Mouse (Mus musculus) neural tube, embryonic 12.5 days (tissue): ENCODE results near the gene Ttc32. TPM values are rescaled to one million over a fixed set of nuclear protein-coding genes. Genes with fewer than 3 reads are reported as not detected.
A peak's percentile ranks its signal among the peaks of the same experiment; 100 is the strongest.

Source experiments
- ATAC-seq: fragments of 200-750 bp; cut with Nextera tagmentation; 2 replicates; pipeline ENCODE4 v1.8.0; 2017; ENCODE audit warnings: low read depth, mild to moderate bottlenecking, moderate TSS enrichment, moderate library complexity; ENCODE audit not compliant: low FRiP score
- H3K27ac ChIP-seq: fragments of 300-500 bp; sonication (generic); 2 replicates; pipeline ENCODE4 v1.5.1; 2016
- H3K27me3 ChIP-seq: fragments of 300-500 bp; sonication (generic); replicated peaks from 2 replicates; pipeline ENCODE4 v1.6.1; 2016; ENCODE audit warnings: mild to moderate bottlenecking
- H3K36me3 ChIP-seq: fragments of 300-500 bp; sonication (generic); 2 replicates; pipeline ENCODE4 v1.6.1; 2016; ENCODE audit warnings: mild to moderate bottlenecking
- H3K4me1 ChIP-seq: fragments of 300-500 bp; sonication (generic); 2 replicates; pipeline ENCODE4 v1.6.1; 2016
- H3K4me2 ChIP-seq: fragments of 300-500 bp; sonication (generic); replicated peaks from 2 replicates; pipeline ENCODE4 v1.6.1; 2016; ENCODE audit warnings: mild to moderate bottlenecking
- H3K4me3 ChIP-seq: fragments of 300-500 bp; sonication (generic); 2 replicates; pipeline ENCODE4 v1.5.1; 2016
- H3K9ac ChIP-seq: fragments of 300-500 bp; sonication (generic); 2 replicates; pipeline ENCODE4 v1.6.1; 2016; ENCODE audit warnings: mild to moderate bottlenecking
- H3K9me3 ChIP-seq: fragments of 300-500 bp; sonication (generic); 2 replicates; pipeline ENCODE4 v1.6.1; 2016; ENCODE audit warnings: mild to moderate bottlenecking
- WGBS: fragments of 180-500 bp; shearing (Covaris S2); methylation state at CpG from one replicate; pipeline ENCODE4 v1.1.7; 2016; 5-methylcytosine and 5-hydroxymethylcytosine counted together
- polyA plus RNA-seq: library from polyadenylated mRNA; unstranded; fragments of >200 nt; fragmentation: Nextera tagmentation; extraction: Ambion mirVana; gene quantifications from 2 replicates; pipeline ENCODE4 v1.2.1, GENCODE M21; 2016

The Ttc32 gene
- polyA plus RNA-seq, 1 experiment from 2014 or later: 18.6 TPM

DNA sequence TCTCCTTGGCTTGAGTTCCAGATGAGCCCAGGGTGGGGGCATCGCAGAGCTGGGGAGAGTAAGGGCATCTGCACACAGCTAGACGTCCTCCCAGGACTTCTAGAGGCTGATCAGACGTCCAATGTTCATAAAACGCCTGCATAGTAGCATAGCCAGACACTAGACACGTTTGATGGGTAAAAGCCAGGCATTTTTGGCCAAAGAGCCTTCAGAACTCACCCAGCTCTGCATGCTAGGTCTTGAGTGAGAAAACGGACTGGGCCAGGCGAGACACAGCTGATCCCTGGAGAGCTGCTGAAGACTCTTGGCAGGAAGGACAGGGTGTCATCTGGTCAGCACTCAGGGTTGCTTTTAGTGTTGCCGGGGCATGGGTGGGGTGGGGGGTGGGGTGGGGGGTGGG, 18.3 kb downstream of the Ttc32 start:
- H3K36me3 ChIP-seq: no peaks in the 10 kb centered on the region
- ATAC-seq: no peak
- no peak overlapping the region for H3K27ac ChIP-seq
- H3K9me3 ChIP-seq: no peaks in the 10 kb centered on the region
- H3K4me2 ChIP-seq: no peak overlapping the region
- H3K4me3 ChIP-seq: no peak overlapping the region
- H3K27me3 ChIP-seq: no peaks in the 10 kb centered on the region
- WGBS: 77% methylated on average over 8 of the region's 8 CpGs
- no peak overlapping the region for H3K9ac ChIP-seq
- H3K4me1 ChIP-seq: no peaks in the 10 kb centered on the region

DNA sequence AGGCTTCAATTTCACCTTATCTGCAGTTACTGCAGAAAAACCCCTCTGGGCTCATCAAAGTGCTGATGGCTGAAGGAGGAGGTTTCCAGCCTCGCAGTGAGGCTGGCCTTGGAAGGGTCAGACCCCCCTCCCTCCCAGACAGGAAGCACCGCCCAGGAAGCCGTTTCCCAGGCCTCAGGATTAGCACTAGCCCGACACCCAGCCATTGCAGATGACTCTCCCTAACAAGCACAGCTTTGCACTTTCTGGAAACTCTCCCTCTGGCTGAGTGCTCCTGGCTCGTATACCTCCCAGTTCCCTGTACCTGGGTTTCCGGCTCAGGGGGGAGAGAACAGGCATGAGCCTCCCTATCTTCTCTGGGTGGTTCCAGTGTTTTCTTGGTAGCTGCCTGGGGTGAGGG, 21.0 kb downstream of the Ttc32 start:
- Histone ChIP-seq H3K4me3 (no peak overlapping the region), H3K9ac (no peak overlapping the region), H3K27me3 (no peaks in the 10 kb centered on the region), H3K9me3 (no peaks in the 10 kb centered on the region), H3K4me1 (no peaks in the 10 kb centered on the region), H3K27ac (no peak overlapping the region), H3K4me2 (no peak overlapping the region), H3K36me3 (no peaks in the 10 kb centered on the region)
- 34% methylated on average over 6 of the region's 6 CpGs for WGBS
- ATAC-seq: no peak

DNA sequence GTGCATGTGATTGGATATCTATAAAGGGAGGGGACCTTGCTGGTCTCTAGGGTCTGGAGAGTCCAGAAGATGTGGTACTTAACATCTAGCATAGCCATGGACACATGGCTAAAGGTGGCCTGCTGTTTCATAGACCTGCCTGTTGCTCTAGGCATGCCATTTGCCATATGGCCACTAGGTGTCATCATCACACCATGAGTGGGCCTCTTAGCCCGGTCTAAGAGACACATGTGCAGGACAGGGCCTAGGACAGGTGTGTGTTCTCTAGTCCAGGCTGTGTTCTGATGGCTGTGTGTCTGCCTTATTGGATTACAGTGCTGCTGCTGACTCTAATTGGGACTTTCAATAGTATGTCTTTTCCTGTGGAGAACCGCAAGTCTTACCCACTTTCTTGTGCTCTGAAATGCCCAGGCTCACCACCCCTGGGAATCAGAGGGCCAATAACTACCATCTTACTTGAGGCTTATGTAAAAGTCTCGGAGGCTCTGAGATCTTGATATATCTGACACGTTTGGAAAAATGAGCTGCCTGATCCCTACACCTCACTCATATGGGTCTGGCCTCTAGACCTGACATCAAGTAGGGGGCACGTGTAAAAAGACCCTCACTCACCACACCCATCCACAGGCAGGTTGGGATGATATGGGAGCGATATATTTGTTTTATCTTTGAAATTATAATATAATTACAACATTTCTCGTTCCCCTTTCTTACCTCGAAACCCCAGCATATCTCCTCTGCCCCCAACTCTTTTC, 22.5 kb downstream of the Ttc32 start:
- ATAC-seq: peak; percentile 87
- Histone ChIP-seq H3K9me3 (no peaks in the 10 kb centered on the region), H3K4me2 (no peak overlapping the region), H3K4me1 (no peaks in the 10 kb centered on the region), H3K27me3 (no peaks in the 10 kb centered on the region), H3K27ac (no peak overlapping the region), H3K4me3 (no peak overlapping the region), H3K36me3 (no peaks in the 10 kb centered on the region), H3K9ac (no peak overlapping the region)
- WGBS: 63% methylated on average over 8 of the region's 8 CpGs

DNA sequence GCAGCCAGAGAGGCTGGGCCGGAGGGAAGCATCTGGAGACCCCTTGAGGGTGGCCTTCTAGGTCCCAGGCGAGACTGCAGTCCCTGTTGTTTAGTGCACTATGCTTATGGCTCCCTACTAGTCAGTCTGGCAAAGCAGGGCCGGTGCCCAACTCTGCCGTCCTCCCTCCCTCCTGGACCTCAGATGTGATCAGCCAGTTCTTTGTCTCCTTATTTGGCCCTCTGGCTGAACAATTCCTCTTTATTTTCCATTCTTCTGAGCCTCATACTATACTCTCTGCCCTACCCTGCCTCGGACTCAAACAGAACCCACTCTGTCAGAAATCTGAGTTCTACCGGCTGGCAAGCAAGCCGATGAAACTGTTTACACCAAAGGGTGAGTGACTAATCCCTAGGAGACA, 23.5 kb downstream of the Ttc32 start:
- no peak overlapping the region for H3K27ac ChIP-seq
- no peak overlapping the region for H3K4me3 ChIP-seq
- WGBS: 63% methylated on average over 7 of the region's 7 CpGs
- H3K9me3 ChIP-seq: no peaks in the 10 kb centered on the region
- no peaks in the 10 kb centered on the region for H3K27me3 ChIP-seq
- H3K36me3 ChIP-seq: no peaks in the 10 kb centered on the region
- H3K4me1 ChIP-seq: no peaks in the 10 kb centered on the region
- no peak overlapping the region for H3K4me2 ChIP-seq
- no peak overlapping the region for H3K9ac ChIP-seq
- ATAC-seq: no peak

DNA sequence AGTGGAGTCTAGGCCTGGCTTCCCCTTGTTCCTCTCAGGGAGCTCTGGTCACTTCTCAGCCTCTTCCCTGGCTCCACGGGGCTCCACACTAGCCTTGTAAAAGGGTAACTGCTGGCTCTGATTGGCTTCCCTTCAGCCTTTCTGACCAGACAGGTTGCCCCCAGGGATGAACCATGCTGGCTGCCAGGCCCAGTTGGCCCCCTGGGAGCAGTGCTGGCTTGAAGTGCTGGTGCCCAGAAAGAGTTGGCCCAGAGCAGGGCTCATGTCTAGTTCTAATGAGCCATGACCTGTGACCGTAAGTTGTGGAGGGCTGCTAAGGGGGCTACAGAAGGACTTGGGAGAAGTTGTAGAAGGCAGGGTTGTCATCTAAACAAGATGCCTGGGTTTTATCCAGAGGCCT, 24.2 kb downstream of the Ttc32 start:
- 61% methylated on average over 2 of the region's 2 CpGs for WGBS
- Histone ChIP-seq H3K9me3 (no peaks in the 10 kb centered on the region), H3K4me2 (no peak overlapping the region), H3K36me3 (no peaks in the 10 kb centered on the region), H3K4me3 (no peak overlapping the region), H3K4me1 (no peaks in the 10 kb centered on the region), H3K9ac (no peak overlapping the region), H3K27me3 (no peaks in the 10 kb centered on the region), H3K27ac (no peak overlapping the region)
- ATAC-seq: no peak

DNA sequence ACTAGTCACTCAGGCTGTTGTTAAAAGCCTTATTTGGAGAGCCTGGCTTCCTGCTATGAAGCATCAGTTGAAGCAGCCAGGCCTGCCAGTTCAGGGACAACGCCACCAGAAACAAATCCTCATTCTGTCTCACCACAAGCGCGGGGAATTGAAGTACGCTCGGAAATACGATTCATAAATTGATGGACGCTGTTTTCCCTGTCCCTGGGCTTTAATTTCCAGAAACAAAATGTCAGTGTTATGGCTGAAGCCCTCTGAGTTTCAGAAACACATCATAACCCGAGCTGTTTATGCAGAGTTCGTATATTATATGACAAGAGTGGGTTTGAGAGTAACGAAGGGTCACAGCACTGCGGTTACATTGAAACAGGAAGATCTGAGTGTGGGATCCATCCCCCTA, 25.5 kb downstream of the Ttc32 start:
- no peaks in the 10 kb centered on the region for H3K4me1 ChIP-seq
- no peaks in the 10 kb centered on the region for H3K36me3 ChIP-seq
- ATAC-seq: no peak
- no peaks in the 10 kb centered on the region for H3K27me3 ChIP-seq
- no peak overlapping the region for H3K9ac ChIP-seq
- H3K27ac ChIP-seq: no peak overlapping the region
- H3K9me3 ChIP-seq: no peaks in the 10 kb centered on the region
- H3K4me3 ChIP-seq: no peak overlapping the region
- H3K4me2 ChIP-seq: no peak overlapping the region
- WGBS: 78% methylated on average over 11 of the region's 11 CpGs

GRCm38 (mm10) chr12:9059502-9059901, 29.7 kb downstream of the Ttc32 start:
- ATAC-seq: no peak
- Histone ChIP-seq H3K4me2 (no peak overlapping the region), H3K9me3 (no peaks in the 10 kb centered on the region), H3K4me3 (no peak overlapping the region), H3K4me1 (no peaks in the 10 kb centered on the region), H3K9ac (no peak overlapping the region), H3K27ac (no peak overlapping the region), H3K36me3 (no peaks in the 10 kb centered on the region), H3K27me3 (no peaks in the 10 kb centered on the region)
- 88% methylated on average over 3 of the region's 3 CpGs for WGBS

- WGBS: 89% methylated on average over 9 of the region's 9 CpGs
- Histone ChIP-seq H3K4me2 (no peak overlapping the region), H3K9me3 (no peaks in the 10 kb centered on the region), H3K9ac (no peak overlapping the region), H3K27me3 (no peaks in the 10 kb centered on the region), H3K27ac (no peak overlapping the region), H3K4me1 (no peaks in the 10 kb centered on the region), H3K4me3 (no peak overlapping the region), H3K36me3 (no peaks in the 10 kb centered on the region)
- ATAC-seq: no peak
These were observed 30.2 kb downstream of the Ttc32 start for GRCm38 (mm10) chr12:9059965-9060364.

- Histone ChIP-seq H3K36me3 (no peaks in the 10 kb centered on the region), H3K27ac (no peak overlapping the region), H3K4me1 (no peaks in the 10 kb centered on the region), H3K9me3 (no peaks in the 10 kb centered on the region), H3K27me3 (no peaks in the 10 kb centered on the region), H3K4me3 (no peak overlapping the region), H3K4me2 (no peak overlapping the region), H3K9ac (no peak overlapping the region)
- 86% methylated on average over 6 of the region's 6 CpGs for WGBS
- ATAC-seq: no peak
These were observed 33.8 kb downstream of the Ttc32 start for GRCm38 (mm10) chr12:9063611-9064010.

DNA sequence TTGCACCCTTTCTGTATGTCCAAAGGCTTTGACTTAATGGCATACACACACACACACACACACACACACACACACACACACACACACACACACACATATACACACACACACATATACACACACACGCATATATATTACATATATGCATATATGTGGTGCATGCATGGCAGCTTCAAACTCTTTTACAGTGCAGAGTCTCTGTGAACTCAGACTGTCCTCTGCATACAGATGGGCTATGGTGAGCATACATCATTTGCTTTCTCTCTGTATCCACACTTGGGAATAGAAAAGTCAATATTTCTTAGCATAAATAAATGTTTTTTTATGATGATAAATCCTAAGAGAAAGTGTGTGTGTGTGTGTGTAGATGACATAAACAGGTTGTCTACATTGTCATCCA, 41.3 kb downstream of the Ttc32 start:
- Histone ChIP-seq H3K4me2 (no peak overlapping the region), H3K27me3 (no peaks in the 10 kb centered on the region), H3K9me3 (no peaks in the 10 kb centered on the region), H3K27ac (no peak overlapping the region), H3K4me3 (no peak overlapping the region), H3K4me1 (peaks cover 5% of the 10 kb centered on the region; the same call in 1 of the 2 replicates), H3K9ac (no peak overlapping the region), H3K36me3 (no peaks in the 10 kb centered on the region)
- ATAC-seq: 0 out of 2 replicates have a peak, but pooled peaks have one; percentile 34
- WGBS: 95% methylated on average over 1 of the region's 1 CpGs

DNA sequence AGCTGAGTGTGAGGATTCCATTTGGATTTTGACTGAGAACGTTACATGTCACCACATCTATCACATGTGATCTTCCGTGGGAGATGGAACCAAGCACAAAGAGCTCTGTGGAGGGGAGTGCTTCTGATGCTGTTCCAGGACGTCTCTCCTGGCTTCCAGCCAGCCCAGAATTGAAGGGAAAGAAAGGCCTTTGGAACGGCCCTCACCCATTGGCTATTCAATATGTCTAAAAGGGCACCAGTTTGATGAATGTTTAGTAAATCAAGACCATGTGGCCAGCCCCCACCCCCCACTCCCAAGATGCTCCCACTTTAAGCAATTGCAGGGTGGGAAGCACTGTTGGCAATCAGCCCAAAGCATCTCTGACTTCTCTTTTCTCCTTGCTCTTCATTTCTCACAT, 41.7 kb downstream of the Ttc32 start:
- Histone ChIP-seq H3K27me3 (no peaks in the 10 kb centered on the region), H3K4me1 (peaks cover 5% of the 10 kb centered on the region; the same call in 1 of the 2 replicates), H3K9me3 (no peaks in the 10 kb centered on the region), H3K27ac (no peak overlapping the region), H3K36me3 (no peaks in the 10 kb centered on the region), H3K4me3 (no peak overlapping the region), H3K4me2 (no peak overlapping the region), H3K9ac (no peak overlapping the region)
- WGBS: 27% methylated on average over 4 of the region's 4 CpGs
- peak; percentile 90 for ATAC-seq

DNA sequence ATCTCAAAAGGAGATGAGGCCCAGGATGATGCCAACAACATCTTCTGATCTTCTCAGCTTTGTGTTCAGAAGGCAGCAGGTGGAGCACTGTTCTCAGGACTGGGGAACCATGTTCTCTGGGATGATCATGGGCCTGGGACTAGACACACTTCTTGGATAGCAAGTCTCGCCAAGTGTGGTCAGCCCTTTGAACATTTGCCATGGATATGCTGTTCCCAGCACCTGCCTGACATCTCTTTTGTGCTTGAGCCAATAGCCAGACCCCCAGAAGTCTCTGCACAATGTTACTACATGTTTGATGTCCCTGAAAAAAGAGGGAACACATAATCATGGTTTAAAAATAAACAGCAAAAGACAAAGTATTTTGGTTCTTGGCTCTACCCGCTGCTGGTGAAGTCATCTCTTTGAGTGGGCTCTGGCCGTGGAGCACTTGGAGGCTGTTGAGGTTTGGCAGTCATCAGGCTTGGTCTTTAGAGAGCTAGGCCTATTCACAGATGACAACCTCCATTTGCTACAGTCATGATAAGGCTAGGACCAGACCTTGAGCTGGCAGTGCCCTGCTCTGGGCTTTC, 47.8 kb downstream of the Ttc32 start:
- ATAC-seq: no peak
- Histone ChIP-seq H3K4me3 (no peak overlapping the region), H3K4me1 (no peaks in the 10 kb centered on the region), H3K27me3 (no peaks in the 10 kb centered on the region), H3K4me2 (no peak overlapping the region), H3K36me3 (no peaks in the 10 kb centered on the region), H3K9me3 (no peaks in the 10 kb centered on the region), H3K9ac (no peak overlapping the region), H3K27ac (no peak overlapping the region)
- WGBS: 94% methylated on average over 3 of the region's 3 CpGs

DNA sequence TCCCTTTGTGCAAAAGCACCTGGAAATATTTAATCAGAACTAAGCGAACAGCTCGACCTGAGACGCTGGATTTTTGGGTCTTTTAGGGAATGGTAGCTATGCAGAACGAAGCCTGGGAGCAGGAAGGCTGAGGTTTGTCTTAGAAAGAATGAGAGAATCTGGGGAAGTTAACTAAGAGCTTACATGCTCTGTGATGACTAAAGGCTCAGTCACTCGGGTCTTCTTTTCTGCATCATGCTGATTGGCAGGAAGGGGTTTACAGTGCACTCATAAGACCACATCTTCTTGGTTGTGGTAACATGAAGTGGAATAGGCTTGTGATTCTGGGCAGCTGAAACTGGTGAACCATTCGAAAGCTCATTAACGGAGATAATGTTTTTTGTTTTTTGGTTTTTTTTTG, 60.4 kb downstream of the Ttc32 start:
- Histone ChIP-seq H3K9ac (no peak overlapping the region), H3K27me3 (no peaks in the 10 kb centered on the region), H3K27ac (no peak overlapping the region), H3K9me3 (no peaks in the 10 kb centered on the region), H3K4me1 (no peaks in the 10 kb centered on the region), H3K4me2 (no peak overlapping the region), H3K4me3 (no peak overlapping the region), H3K36me3 (no peaks in the 10 kb centered on the region)
- ATAC-seq: no peak
- WGBS: 89% methylated on average over 7 of the region's 7 CpGs
